Mouse (Mus musculus) urinary bladder, postnatal 10 days (tissue): ENCODE data around the gene Cacna1s.

Experiments used
- DNase-seq: peaks from one replicate; pipeline ENCODE4 v3.0.0; 2022; ENCODE audit warnings: low spot score

Cacna1s gene

DNA sequence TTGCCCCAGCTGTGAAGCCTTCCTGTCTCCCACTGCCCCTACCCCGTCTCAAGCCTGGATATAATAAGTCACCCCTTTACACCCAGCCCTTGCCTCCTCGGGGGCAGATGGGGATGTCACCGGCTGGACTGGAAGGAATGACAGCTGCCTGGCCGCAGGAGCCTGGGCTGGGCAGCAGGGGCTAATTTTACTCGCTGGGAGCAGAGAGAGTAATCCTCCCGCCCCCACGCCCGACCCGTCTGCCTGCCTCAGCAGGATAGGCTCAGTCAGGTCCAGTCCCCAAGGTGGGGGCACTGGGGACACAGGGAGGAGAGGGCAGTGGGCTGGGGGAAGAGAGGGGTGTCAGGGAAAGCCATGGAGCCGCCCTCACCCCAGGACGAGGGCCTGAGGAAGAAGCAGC is at the start of gene Cacna1s:
TSS of gene Cacna1s (plus strand) at position 204 of the 400 bp plus-strand sequence.
- no peak for DNase-seq

DNA sequence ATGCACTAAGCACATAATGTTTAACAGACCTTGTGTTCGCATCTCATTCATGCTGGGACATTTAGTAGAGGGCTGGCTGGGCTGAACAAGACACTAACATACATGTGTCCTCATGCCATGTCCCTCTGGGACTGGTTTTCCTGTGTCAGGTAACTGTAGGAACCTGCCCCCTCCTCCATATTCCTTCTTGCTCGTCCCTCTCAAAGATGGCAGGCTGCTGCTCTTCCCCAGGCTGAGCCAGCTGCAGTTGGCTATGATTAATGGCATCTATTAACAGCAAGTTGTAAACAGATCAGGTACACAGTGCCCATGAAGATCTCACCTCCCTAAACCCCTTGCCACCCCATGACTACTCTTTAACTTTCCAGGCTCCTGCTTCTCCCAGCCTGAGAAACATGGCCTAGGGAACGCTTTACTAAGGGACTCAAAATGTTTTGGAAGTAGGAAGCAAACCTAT is 46.2 kb upstream of the Cacna1s start, which contains the start of gene Igfn1:
TSS of gene Igfn1 (minus strand) at position 51 of the 457 bp plus-strand sequence.
- DNase-seq, result no peak

DNA sequence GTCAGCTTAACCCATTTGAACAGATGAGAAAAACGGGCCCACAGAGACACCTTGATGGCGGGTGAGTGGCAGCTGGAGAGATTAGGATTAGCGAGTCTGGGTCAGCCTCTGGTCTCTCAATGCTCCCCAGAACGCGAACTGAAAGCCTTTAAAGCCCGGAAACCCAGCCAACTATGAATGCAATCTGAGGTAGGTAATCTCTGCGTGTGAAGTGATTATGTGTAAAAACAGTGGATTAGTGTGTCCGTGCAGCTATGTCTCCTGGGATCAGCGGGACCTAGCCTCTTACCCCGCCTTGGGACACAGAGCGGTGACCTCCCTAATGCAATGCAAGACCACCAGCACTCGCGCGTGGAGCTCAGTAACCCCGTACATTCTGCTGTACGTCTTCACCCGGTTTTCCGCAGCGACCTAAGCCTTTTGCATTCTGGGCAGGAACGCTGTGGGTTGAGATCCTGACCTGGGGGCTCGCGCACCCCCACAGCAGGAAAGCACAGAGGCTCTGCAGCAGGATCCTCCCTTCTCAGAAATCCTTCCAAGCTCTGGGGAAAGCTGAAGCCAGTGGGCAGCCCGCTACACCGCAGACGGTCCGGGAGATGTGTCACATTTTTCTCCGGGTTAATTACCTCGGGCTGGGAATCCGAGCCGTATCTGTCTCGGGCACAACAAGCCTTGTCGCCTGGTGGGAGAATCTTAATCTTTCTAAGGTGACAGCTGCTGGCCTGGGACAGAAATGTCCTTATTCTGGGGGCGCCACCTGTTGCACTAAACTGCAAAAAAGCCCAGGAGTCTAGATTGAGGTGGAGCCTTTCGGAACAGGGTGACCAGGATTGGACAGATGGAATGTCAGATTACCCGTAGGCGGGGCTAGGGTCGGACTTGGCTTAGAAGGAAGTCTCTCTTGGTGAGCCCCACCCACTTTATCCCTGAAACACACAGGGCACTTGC is 45.1 kb upstream of the Cacna1s start, which contains the start of gene Tmem9:
TSS of gene Tmem9 (plus strand) at position 940 of the 948 bp plus-strand sequence.
- no peak for DNase-seq

DNA sequence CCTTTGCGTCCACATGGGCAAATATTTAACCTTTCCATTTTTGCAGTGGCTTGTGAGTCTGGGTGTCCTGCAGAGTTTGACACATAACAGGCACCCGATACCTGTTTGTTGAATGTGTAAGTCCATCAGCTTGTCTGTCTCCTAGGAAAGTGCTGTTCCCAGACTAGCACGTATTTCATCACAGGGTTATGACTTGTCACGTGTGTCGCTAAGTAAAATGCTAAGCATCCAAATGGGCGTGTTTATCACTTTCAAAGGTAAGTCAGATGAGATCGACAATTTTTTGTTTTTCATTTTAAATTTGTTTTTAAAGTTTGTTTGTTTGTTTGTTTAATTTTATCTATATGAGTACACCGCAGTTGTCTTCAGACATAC is 44.4 kb upstream of the Cacna1s start:
- no peak for DNase-seq

DNA sequence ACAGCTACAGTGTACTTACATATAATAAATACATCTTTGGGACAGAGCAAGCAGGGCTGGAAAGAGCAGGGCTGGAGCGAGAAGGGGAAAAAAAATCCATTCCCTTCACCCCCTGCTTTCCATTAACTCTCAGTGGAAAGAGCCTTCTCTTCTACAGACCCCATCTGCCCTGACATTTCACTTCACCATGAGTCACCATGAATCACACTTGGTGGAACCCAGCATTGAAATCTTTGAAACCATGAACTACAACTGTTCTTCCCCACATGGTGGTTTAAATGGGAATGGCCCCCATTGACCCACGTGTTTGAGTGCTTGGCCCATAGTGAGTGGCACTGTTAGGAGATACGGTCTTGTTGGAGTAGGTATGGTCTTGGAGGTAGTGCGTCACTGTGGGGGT is 42.3 kb upstream of the Cacna1s start:
- DNase-seq, result no peak

DNA sequence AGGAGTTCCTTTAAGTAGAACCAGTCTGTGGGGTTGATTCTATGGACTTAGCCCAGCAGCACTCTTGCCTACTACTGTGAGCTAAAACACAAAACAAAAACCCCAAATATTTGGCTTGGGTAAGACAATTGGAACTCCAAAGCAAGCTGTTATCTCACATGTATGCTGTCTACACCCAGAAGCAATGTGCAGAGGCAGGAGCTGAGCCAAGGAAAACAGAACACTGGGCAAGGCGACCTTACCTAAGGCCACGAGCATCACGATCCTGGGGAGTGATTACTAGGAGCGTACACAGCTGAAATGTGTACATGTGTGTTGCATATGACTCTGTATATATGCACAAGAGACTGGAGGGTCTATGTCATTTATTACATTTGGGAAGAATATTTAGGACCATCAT is 39.0 kb upstream of the Cacna1s start:
- no peak for DNase-seq

DNA sequence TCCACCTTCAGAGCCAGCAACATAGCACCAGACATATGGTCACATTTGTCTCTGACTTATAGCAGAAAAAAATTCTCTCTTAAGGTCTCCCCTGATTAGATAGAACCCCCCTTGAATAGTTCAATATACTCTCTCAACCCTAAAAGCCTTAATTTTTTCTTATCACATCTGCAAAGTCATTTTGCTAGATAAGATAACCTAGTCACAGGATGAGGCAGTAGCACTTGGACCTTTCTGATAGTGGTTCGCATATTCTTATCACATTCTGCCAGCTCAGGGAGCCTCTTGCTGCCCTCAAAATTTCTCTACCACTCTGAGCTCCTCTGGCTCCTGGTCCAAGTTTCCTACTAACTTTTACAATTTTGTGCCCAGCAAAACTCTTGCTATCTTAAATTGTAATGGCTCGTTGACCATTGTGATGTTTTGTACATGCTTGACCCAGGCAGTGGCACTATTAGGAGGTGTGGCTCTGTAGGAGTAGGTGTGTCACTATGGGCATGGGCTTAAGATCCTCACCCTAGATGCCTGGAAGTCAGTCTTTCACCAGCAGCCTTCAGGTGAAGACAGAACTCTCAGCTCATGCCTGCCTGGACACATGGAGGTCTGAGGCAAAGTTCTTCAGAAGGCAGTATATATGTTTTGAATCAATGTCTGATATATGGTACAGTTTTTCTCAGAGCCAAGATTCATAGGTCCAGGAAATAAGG is 37.6 kb upstream of the Cacna1s start:
- no peak for DNase-seq

DNA sequence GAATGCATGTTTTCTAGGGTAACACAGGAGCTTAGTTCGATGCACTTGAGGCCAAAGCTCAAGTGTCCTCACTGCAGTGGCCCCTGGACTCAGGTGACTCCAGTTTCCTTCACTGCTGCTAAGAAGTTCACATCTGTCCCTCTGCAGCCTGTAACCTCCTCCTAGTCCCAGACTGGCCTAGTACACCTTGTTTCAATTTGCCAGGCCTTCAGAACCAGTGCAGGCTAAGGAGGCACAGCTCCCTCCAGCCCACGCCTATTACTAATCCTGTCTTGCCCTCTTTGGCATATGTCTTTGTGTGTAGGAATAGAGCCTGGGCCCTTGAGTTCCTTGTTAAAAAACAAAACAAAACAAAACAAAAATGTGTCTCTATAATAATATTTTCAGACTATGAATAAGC is 35.2 kb upstream of the Cacna1s start:
- no peak for DNase-seq

DNA sequence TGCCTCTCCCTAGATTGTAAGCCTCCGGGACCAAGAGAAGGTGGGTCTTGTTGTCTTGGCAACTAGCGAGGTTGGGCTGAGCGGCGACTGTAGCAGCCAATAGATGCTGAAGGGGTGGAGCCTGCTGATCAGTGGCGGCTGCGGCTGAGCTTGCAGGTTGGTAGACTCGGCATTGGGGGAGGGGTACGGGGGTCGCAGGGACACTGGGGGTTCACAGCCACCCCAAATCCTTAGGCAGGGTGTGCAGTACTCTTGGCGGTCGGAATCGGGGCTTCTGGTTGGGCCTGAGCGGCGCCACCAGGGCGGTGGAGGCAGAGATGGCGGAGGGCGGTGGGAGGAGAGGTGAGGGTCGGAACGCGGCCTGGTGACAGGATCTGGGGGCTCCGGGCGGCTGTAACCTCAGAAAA is 34.6 kb upstream of the Cacna1s start:
- peak; percentile 52 for DNase-seq

DNA sequence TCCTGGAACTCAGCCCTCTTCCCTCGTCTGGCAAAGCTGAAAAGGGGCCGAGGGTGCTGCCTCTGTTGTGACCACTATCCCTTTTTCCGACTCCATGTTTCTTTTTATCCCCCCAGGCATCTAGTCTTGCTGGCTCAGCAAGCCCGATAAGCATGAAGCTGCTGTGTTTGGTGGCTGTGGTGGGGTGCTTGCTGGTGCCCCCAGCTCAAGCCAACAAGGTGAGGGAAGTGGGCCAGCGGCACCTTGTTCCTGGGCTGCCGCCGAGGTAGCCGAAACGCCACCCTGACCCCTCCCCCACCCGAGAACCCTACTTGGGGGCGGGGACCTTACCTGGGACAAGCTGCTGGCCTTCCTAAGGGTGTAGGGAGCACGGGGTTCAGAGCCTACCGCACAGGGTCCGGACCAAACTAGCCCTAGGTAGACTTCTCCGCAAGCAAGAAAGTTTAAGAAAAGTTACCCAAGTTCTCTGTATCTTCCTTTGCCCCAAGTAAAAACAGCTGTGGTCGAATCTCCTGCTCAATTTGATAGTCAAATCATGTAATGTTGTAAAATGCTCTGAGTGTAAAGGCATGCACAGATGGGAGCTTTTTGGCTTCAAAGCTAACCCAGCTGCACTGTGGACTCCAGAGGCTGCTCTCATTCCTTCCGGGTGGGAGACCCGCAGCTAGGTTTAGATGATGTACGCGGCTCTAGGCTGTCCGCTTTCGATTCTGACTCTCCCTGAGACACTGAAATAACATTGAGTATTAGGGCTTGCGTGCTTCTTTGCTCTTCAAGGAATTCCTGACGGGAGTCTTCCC is 34.0 kb upstream of the Cacna1s start:
- no peak for DNase-seq

DNA sequence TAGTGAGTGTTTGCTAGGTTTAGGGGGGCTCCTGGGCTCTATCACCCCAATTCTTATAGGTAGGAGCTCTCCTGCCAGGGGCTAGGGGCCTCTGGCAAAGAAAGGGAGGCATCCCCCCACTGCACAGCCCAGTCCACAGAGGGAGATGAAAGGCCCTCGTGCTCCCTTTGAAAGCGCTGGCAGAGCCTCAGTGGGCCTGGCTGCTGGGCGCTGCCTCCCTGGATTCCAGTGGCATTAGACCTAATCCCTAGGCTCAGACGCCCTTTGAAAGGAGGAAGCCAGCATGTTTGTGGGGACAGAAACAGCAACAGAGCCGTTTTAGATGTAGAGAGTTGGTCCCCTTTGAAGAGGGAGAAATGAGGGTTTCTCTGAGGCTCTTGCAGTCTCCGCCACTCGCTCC is 22.3 kb upstream of the Cacna1s start:
- no peak for DNase-seq

DNA sequence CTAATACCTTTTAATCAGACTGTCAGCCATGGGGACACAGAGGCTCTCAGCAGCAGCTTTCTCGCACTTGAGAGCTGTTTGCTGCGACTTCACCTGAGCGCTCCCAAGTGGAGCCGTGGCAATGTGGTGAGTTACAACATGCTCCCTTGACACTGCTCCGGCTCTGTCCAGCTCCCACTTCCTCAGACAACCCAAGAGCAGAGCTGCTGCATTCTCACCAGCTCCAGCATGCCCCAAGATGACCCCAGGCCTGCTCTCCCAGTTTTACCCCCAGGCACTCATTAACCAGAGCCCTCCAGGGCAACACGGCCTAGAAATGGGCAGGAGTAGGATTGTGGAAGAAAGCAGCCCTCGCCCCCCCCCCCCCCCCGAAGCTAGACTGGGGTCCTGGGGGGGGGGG is 20.9 kb upstream of the Cacna1s start:
- DNase-seq, result no peak

DNA sequence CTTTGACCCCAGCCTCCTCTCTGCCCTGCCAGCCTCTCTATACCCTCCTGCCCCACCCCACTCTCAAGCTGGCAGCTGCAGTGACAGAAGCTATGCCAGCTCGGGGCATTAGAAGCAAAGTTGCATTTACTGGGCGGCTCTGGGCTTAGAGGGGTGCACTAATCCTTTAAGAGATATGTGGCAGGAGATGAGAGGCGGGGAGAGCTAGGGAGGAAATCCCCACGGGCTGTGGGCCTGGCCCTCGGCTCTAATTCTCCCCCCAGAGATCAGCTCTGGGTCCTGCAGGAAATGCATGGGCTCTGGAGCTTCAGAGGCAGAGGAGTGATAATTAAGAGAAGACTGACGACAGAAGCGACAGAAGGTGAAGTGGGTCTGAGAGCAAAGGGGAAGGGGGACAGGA is 19.6 kb upstream of the Cacna1s start:
- no peak for DNase-seq

DNA sequence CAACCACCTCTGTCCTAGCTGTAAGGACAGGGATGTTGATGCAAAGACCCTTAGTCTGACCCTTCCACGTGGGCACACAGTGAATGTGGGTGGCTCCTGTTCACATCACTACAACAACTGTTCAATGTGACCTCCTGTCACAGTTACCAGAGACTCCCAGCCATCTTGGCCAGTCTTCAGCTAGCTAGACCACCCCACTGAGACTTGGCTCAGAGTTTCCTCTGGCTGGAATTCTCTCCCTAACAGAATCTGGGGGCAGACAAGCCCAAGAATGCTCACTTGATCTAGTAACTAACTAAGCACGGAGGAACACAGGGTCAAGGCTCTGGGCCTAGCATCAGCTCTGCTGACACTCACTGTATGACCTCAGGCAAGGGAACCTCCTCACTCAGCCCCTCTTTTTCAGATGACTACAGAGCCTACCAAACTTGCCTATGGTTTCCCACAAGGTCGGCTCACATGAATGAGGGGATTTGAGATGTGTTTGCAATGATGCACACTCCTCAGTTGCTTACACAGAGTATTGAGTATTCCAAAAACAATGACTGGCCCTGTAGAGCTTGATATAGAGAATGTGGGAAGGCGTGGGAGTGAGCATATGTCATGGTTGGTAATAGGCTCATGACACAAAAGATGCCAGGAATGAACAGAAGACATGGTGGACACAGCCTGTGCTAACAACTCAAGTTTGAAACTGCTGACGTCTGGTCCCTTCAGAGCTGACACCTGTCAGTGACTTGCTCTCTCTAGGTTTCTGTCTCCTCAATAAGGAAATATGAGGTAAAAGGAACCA is 13.6 kb upstream of the Cacna1s start:
- no peak for DNase-seq

DNA sequence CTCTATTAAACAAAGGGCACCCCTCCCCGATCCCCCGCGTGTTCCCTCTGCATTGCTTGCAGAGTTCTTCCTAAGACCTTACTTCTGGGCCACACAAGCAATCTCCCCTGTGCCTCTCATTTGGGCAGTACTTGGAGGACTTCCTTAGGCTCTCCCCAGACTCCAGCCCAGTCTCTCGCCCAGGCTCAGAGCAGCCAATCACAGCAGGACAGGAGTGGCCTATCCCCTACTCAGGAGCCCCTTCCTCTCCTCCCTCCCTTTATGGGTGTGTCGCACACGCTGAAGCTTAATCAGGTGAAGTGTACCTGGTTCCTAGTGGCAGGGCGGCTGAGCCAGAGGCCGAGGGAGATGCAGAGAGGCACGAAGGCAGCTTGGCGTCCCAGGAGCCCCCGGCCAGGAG is 12.1 kb upstream of the Cacna1s start:
- DNase-seq, result no peak

DNA sequence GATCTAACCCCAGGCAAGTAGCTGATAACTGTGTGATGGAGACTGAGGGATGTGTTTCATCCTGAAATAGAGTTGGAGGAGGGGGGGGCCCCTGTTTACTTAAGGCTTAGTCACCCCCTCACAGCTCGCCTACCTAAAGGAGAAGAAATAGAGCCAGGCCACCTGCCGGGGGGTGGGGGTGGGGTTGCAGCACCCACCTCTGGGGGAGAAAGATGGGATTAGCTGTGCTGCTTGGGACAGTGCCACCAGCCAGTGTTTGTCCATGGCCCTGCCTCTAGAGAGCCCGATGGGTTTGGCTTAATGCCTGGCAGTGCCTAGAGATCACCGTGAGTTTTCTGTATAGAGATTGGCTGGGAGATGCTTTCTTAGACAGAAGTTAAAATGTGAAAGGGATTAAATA is 11.7 kb upstream of the Cacna1s start:
- DNase-seq, result no peak

DNA sequence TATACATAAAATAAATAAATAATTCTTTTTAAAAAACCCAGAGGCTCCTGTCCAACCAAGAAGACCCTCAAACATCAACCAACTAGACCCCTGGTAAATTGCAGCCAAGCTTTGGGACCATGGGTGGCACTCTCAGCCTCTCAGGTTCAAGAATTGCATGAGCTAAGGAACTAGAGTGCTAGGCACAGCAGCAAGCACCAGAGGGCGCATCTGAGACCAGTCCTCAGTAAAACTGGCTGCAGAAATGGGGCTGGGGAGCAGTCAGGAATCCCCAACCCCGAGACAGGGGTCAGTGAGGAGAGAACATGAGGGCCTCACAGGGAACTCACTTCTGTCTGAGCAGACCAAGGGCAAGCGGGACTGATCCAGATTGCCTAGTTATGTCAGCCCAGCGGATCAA is 6.8 kb upstream of the Cacna1s start:
- no peak for DNase-seq

DNA sequence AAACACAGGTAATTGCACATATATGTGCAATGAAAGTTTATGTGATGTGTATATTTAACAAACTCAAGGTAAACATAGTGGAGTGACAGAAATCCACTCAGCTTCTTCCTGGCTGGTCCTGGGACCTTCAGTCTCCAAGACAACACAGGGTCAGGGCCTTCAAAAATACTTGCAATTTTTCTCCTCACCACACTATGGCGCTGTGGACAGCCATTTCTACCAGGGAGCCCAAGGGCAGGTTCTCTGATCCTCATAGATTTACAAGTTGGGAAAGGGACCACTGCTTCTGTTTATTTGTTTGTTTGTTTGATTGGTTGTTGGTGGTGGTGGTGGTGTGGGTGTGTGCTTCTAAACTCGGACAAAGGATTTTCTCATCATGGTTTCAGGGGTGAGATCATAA is 5.1 kb upstream of the Cacna1s start:
- no peak for DNase-seq

DNA sequence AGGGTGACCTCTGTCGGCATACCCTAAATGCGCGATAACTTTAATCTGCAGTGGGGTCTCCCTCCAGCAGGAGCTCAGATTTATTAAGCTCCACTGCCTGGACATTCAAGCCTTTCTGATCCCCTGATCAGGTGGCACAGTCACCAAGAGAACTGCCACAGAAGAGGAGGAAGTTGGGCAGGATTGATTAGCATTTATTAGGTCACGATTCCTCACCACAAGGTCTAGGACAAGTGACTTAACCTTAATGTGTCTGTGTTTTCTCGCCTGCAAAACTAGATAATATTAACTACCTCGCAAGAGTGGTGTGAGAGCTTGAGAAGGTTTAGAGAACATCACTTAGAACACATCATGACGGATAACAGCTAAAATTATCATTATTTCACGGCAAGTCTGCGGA is 4.7 kb upstream of the Cacna1s start:
- DNase-seq, result no peak

DNA sequence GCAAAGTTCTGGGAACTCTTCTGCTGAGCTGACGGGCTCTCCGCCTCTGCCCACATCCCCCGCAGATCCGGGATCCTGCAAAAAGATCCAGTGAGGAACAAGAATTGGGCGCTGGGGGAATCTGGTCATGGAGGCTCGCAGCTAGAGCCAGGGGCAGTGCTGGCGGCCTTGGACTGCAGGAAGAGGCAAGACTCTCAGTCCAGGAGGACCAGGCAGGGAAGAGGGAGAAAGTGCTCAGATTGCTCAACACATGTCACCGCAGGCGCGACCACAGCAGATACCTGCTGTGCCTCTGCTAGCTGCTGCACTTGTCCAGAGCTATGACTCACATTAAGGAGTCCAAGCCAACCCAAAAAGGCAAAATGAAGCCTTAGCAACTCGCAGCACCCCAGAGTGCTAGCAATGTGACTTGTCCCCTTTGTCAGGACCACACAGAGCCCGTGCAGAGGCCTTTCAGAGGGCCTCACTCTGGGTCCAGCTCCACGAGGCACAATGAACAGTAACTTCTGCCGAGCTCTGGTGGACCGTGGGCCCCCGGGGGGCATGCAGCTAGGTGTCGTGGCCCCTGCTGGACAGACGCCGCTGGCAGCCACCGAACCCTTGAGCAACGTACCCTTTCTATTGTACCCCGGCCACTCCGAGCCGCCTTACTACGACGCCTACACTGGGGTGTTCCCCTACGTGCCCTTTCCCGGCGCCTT is 2.1 kb upstream of the Cacna1s start, which contains the start of gene Ascl5:
TSS of gene Ascl5 (plus strand) at position 493 of the 701 bp plus-strand sequence.
- DNase-seq, result no peak

DNA sequence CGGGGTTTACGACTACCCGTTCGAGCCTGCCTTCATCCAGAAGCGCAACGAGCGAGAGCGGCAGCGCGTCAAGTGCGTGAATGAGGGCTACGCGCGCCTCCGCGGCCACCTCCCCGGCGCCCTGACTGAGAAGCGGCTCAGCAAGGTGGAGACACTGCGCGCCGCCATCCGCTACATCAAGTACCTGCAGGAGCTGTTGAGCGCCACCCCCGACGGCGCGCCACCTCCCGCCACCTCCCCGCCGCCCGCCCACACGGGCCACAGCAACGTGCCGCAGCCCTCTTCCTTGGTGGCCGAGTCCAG is 1.6 kb upstream of the Cacna1s start:
- no peak for DNase-seq
